Mouse (Mus musculus) natural killer cell, adult 2 months (primary cell): Measurements from ENCODE around the gene Lhx1.

ENCODE experiments used
- DNase-seq, 2 experiments: peaks; one replicate each; pipeline ENCODE4 v3.0.0; 2022; ENCODE audit warnings: low spot score in 2 of 2

The Lhx1 gene

GRCm38 (mm10) chr11:84525421-84526274, at the start of gene Lhx1:
TSS of gene Lhx1 (minus strand) at chr11:84525535.
- DNase-seq: no peak

- DNase-seq: no peak
Observed at GRCm38 (mm10) chr11:84574834-84575233, 49.5 kb upstream of the Lhx1 start.

GRCm38 (mm10) chr11:84573637-84574036, 48.3 kb upstream of the Lhx1 start:
- DNase-seq: no peak

GRCm38 (mm10) chr11:84570812-84571211, 45.5 kb upstream of the Lhx1 start:
- DNase-seq: no peak

- no peak for DNase-seq
Observed at GRCm38 (mm10) chr11:84570392-84570791, 45.1 kb upstream of the Lhx1 start.

GRCm38 (mm10) chr11:84569052-84569751, 43.9 kb upstream of the Lhx1 start:
- DNase-seq: no peak

- DNase-seq: no peak
Observed at GRCm38 (mm10) chr11:84568482-84568881, 43.1 kb upstream of the Lhx1 start.

- DNase-seq: no peak
Observed at GRCm38 (mm10) chr11:84566691-84567090, 41.4 kb upstream of the Lhx1 start.

- DNase-seq: no peak
Observed at GRCm38 (mm10) chr11:84565224-84565623, 39.9 kb upstream of the Lhx1 start.

GRCm38 (mm10) chr11:84563360-84563759, 38.0 kb upstream of the Lhx1 start:
- DNase-seq: no peak

- no peak for DNase-seq
Observed at GRCm38 (mm10) chr11:84562758-84563347, 37.5 kb upstream of the Lhx1 start.

- no peak for DNase-seq
Observed at GRCm38 (mm10) chr11:84561546-84561945, 36.2 kb upstream of the Lhx1 start.

- no peak for DNase-seq
Observed at GRCm38 (mm10) chr11:84553821-84554450, 28.6 kb upstream of the Lhx1 start.

GRCm38 (mm10) chr11:84551296-84551695, 26.0 kb upstream of the Lhx1 start:
- no peak for DNase-seq

GRCm38 (mm10) chr11:84549258-84549791, 24.0 kb upstream of the Lhx1 start:
- no peak for DNase-seq

GRCm38 (mm10) chr11:84548293-84548692, 23.0 kb upstream of the Lhx1 start:
- DNase-seq: no peak

GRCm38 (mm10) chr11:84539981-84540380, 14.6 kb upstream of the Lhx1 start:
- DNase-seq: no peak

- DNase-seq: no peak
Observed at GRCm38 (mm10) chr11:84529797-84530703, 4.7 kb upstream of the Lhx1 start.

GRCm38 (mm10) chr11:84529143-84529755, 3.9 kb upstream of the Lhx1 start:
- no peak for DNase-seq
